Mouse (Mus musculus) C3H10T1/2 (cell line): ENCODE data around the gene Clk4. TPM values are rescaled to one million over a fixed set of nuclear protein-coding genes. Genes with fewer than 3 reads are reported as not detected.

ENCODE experiments used
- polyA plus RNA-seq, 2 experiments: library from polyadenylated mRNA; unstranded; fragments of >200 nt; fragmentation: generic; extraction: Trizol; gene quantifications; one replicate each; pipeline ENCODE4 v1.2.1; 2012; ENCODE audit warnings: missing spikeins in 2 of 2

Gene Clk4
- 10 to 100 TPM in 1 of 2 experiments, under 1 TPM in 1; 0.88 to 14.8 TPM for polyA plus RNA-seq

DNA sequence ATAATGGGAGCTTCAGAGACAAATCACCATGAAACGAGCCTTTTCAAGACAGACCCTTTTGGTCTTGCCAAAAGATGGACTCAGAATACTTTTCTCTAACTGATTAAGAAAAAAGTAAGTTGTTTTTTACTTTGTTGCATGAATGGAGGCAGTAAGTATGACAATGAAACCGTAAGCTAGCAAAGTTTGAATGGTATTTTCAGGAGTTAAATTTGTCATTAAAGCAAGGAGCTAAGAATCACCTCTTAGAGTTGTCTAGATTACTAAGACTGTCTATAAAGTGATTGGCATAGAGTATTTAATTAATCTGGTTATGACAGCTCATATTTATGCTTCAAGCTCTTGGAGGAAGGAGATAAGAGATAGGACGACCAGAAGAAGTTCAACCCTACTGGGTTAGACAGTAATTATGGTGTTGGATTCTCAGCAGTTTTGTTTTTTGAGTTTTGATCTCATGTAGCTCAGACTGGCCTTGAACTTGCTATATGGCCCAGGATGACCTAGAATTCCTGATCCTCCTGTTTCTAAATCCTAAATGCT, at the start of gene Clk4:
TSS of gene Clk4 (plus strand) at position 51 of the 540 bp plus-strand sequence.

GRCm38 (mm10) chr11:51220308-51220707, 41.2 kb upstream of the Clk4 start, which contains the start of gene Gm12569:
Gm12569 (plus strand) TSS chr11:51220473.

GRCm38 (mm10) chr11:51262342-51263285, 1.1 kb downstream of the Clk4 start, which contains the start of gene BC049762:
BC049762 (minus strand) TSS chr11:51263046.

GRCm38 (mm10) chr11:51289564-51290041, 28.1 kb downstream of the Clk4 start, which contains the start of gene Col23a1:
Col23a1 (plus strand) TSS chr11:51289920.

Other genes with a start within 250 kb of the Clk4 start
- gene Olfr54, start 247.5 kb upstream of the Clk4 start, polyA plus RNA-seq = not detected
- not detected for gene Olfr1375, start 213.6 kb upstream of the Clk4 start, polyA plus RNA-seq
- 1 to 10 TPM in 1 of 2 experiments, under 1 TPM in 1; 0.08 to 1.4 TPM for gene Zfp354a, start 202.5 kb upstream of the Clk4 start, polyA plus RNA-seq
- gene Gm12569, start 41.3 kb upstream of the Clk4 start, polyA plus RNA-seq = not detected
- gene BC049762, start 1.3 kb downstream of the Clk4 start, polyA plus RNA-seq = under 1 TPM; 0.19 to 0.26 TPM
- 1 to 10 TPM in 1 of 2 experiments, under 1 TPM in 1; 0.02 to 4.1 TPM for gene Col23a1, start 28.2 kb downstream of the Clk4 start, polyA plus RNA-seq